Mouse (Mus musculus) CH12.LX (cell line): Measurements from ENCODE around the gene Siah3. TPM values are rescaled to one million over a fixed set of nuclear protein-coding genes. Genes with fewer than 3 reads are reported as not detected.

Source experiments
- DNase-seq: peaks from one replicate; pipeline ENCODE4 v3.0.0-alpha.2; 2013; ENCODE audit errors: extremely low read depth
- H3K27ac ChIP-seq: 2 replicates; pipeline ENCODE4 v1.5.1; 2012; ENCODE audit warnings: low read depth, mild to moderate bottlenecking, control low read depth, moderate library complexity; ENCODE audit not compliant: insufficient read depth
- H3K27me3 ChIP-seq: replicated peaks from 2 replicates; pipeline ENCODE3; 2012; ENCODE audit warnings: inconsistent platforms
- H3K36me3 ChIP-seq, 2 experiments: replicated peaks in 1 of 2; 2 replicates each; pipeline versions ENCODE3 to v1.6.1; 2012; ENCODE audit warnings: inconsistent platforms in 1 of 2, low read length in 1 of 2, mild to moderate bottlenecking in 1 of 2, mixed read lengths in 1 of 2, moderate library complexity in 1 of 2; ENCODE audit not compliant: control insufficient read depth in 1 of 2, insufficient read depth in 1 of 2
- H3K4me1 ChIP-seq, 2 experiments: 2 replicates each; pipeline ENCODE4 v1.6.1; 2012; ENCODE audit warnings: inconsistent platforms in 1 of 2, moderate library complexity in 1 of 2; ENCODE audit not compliant: insufficient read depth in 2 of 2, control insufficient read depth in 1 of 2
- H3K4me2 ChIP-seq: 2 replicates; pipeline ENCODE4 v1.6.1; 2012; ENCODE audit warnings: low read depth, mild to moderate bottlenecking, control low read depth; ENCODE audit not compliant: poor library complexity, insufficient read depth, severe bottlenecking
- H3K4me3 ChIP-seq, 3 experiments: fragments of 150-350 bp in 1 of 3; sonication (generic) in 1 of 3; replicated peaks in 1 of 3; 2 replicates each; pipeline versions ENCODE3 to v1.5.1; 2011 to 2012; ENCODE audit warnings: low read depth in 2 of 3, low read length in 2 of 3, mild to moderate bottlenecking in 2 of 3, moderate library complexity in 2 of 3, control low read depth in 1 of 3, improper control_type of control experiment in 1 of 3, inconsistent platforms in 1 of 3, mixed read lengths in 1 of 3; ENCODE audit not compliant: poor library complexity in 1 of 3
- H3K79me2 ChIP-seq: replicated peaks from 2 replicates; pipeline ENCODE4 v1.6.1; 2012; ENCODE audit warnings: mild to moderate bottlenecking, moderate library complexity; ENCODE audit not compliant: control insufficient read depth, poor library complexity, insufficient read depth, severe bottlenecking; ENCODE audit errors: extremely low read depth
- H3K9ac ChIP-seq: 2 replicates; pipeline ENCODE4 v1.6.1; 2012; ENCODE audit warnings: low read depth, mild to moderate bottlenecking, control low read depth, moderate library complexity; ENCODE audit not compliant: insufficient read depth
- H3K9me3 ChIP-seq: replicated peaks from 2 replicates; pipeline ENCODE3; 2012; ENCODE audit warnings: low read length, inconsistent platforms, mixed read lengths
- CHD1 ChIP-seq: IDR thresholded peaks from 2 replicates; pipeline ENCODE4 v1.6.1; 2012; ENCODE audit warnings: low read depth, low read length, improper control_type of control experiment, inconsistent platforms
- CHD2 ChIP-seq: IDR thresholded peaks from 2 replicates; pipeline ENCODE4 v1.6.1; 2011; ENCODE audit warnings: low read length, improper control_type of control experiment
- CTCF ChIP-seq, 2 experiments: IDR thresholded peaks in 1 of 2; conservative IDR thresholded peaks in 1 of 2; 2 replicates each; pipeline ENCODE4 v1.5.1; 2011 to 2012; ENCODE audit warnings: low read depth in 2 of 2, low read length in 2 of 2, improper control_type of control experiment in 1 of 2, inconsistent platforms in 1 of 2, mild to moderate bottlenecking in 1 of 2, moderate library complexity in 1 of 2
- ETS1 ChIP-seq: conservative IDR thresholded peaks from 2 replicates; pipeline ENCODE4 v1.6.1; 2012; ENCODE audit warnings: low read depth, mild to moderate bottlenecking, inconsistent platforms, low read length, improper control_type of control experiment, moderate library complexity
- GABPA ChIP-seq: IDR thresholded peaks from 2 replicates; pipeline ENCODE4 v1.6.1; 2012; ENCODE audit warnings: low read depth, low read length, improper control_type of control experiment, inconsistent platforms; ENCODE audit not compliant: insufficient replicate concordance
- NRF1 ChIP-seq: IDR thresholded peaks from 2 replicates; pipeline ENCODE4 v1.6.1; 2014; ENCODE audit warnings: low read depth, mild to moderate bottlenecking, inconsistent platforms, low read length, improper control_type of control experiment, moderate library complexity
- SMC3 ChIP-seq: IDR thresholded peaks from 2 replicates; pipeline ENCODE4 v1.6.1; 2011; ENCODE audit warnings: low read depth, low read length, improper control_type of control experiment
- TCF12 ChIP-seq: IDR thresholded peaks from 2 replicates; pipeline ENCODE4 v1.6.1; 2014; ENCODE audit warnings: low read depth, mild to moderate bottlenecking, inconsistent platforms, low read length, improper control_type of control experiment
- USF2 ChIP-seq: conservative IDR thresholded peaks from 2 replicates; pipeline ENCODE4 v1.6.1; 2011; ENCODE audit warnings: low read depth, low read length, improper control_type of control experiment
- ZC3H11A ChIP-seq: IDR thresholded peaks from 2 replicates; pipeline ENCODE4 v1.6.1; 2012; ENCODE audit warnings: low read depth, mild to moderate bottlenecking, inconsistent platforms, low read length, improper control_type of control experiment
- ZNF384 ChIP-seq: IDR thresholded peaks from 2 replicates; pipeline ENCODE4 v1.6.1; 2012; ENCODE audit warnings: low read depth, low read length, improper control_type of control experiment, inconsistent platforms
- dilution Hi-C: fragments of 300-500 bp; cut with MboI; formaldehyde crosslinking; loops from 2 replicates; pipeline ENCODE4 v1.14.3; 2020; ENCODE audit warnings: low sequenced_read_pairs; ENCODE audit not compliant: extremely low pct_unique_long_range_greater_than_20kb, extremely low pct_ligation_motif_present
- in situ Hi-C: fragments of 300-500 bp; cut with MboI; formaldehyde crosslinking; loops from 3 replicates; pipeline ENCODE4 v1.14.3; 2019; ENCODE audit warnings: low sequenced_read_pairs, low pct_ligation_motif_present, low pct_unique_long_range_greater_than_20kb, mixed read lengths
- polyA plus RNA-seq: library from polyadenylated mRNA; unstranded; fragments of >175 nt; gene quantifications from 2 replicates; pipeline ENCODE4 v1.2.1, GENCODE M21; 2012; ENCODE audit warnings: low read depth; ENCODE audit not compliant: insufficient read length
- total RNA-seq, 2 experiments: library from RNA; depleted of rRNA; stranded (reverse); fragments of 300-350 nt in 1 of 2; fragments of >200 nt in 1 of 2; gene quantifications; 2 replicates each; pipeline ENCODE4 v1.2.3; 2012 to 2014

The Siah3 gene
- total and polyA plus RNA-seq, 3 experiments, result not detected

GRCm38 (mm10) chr14:75516917-75517595 lies 61.3 kb downstream of the Siah3 start:
- Histone ChIP-seq H3K27ac (no peak overlapping the region), H3K36me3 (no peaks in the 10 kb centered on the region), H3K4me1 (peaks cover 6 to 16% of the 10 kb centered on the region in 2 experiments; a peak in 3 of 4 replicates), H3K4me3 (no peak overlapping the region), H3K4me2 (no peak overlapping the region), H3K9me3 (no peaks in the 10 kb centered on the region), H3K27me3 (no peaks in the 10 kb centered on the region), H3K9ac (no peak overlapping the region), H3K79me2 (no peaks in the 10 kb centered on the region)
- DNase-seq, result no peak
- dilution Hi-C loops (no loop called here), in situ Hi-C loops (no loop called here)
- TF ChIP-seq CHD2 (no peak), CHD1 (no peak), TCF12 (no peak), SMC3 (no peak), GABPA (no peak)

GRCm38 (mm10) chr14:75518196-75518887 lies 62.6 kb downstream of the Siah3 start:
- TF ChIP-seq ZNF384 (peak; percentile 73), ETS1 (no peak), USF2 (peak; percentile 18; the same call in 1 of the 2 replicates)
- no peaks in the 10 kb centered on the region for H3K27me3 ChIP-seq
- in situ Hi-C loops, result no loop called here
- dilution Hi-C loops, result no loop called here
- DNase-seq, result no peak
- no peaks in the 10 kb centered on the region for H3K9me3 ChIP-seq
- no peak overlapping the region for H3K4me3 ChIP-seq
- H3K79me2 ChIP-seq, result no peaks in the 10 kb centered on the region; the same call in 1 of the 2 replicates
- no peak overlapping the region for H3K9ac ChIP-seq
- peaks cover 6 to 16% of the 10 kb centered on the region in 2 experiments; a peak in 3 of 4 replicates for H3K4me1 ChIP-seq
- no peak overlapping the region for H3K27ac ChIP-seq
- no peaks in the 10 kb centered on the region for H3K36me3 ChIP-seq
- no peak overlapping the region for H3K4me2 ChIP-seq

- DNase-seq, result no peak
- no peak overlapping the region for H3K9ac ChIP-seq
- H3K4me2 ChIP-seq, result no peak overlapping the region
- no peaks in the 10 kb centered on the region for H3K9me3 ChIP-seq
- H3K27ac ChIP-seq, result no peak overlapping the region
- no peak for TF ChIP-seq USF2
- TF ChIP-seq ZC3H11A, result no peak
- TF ChIP-seq NRF1, result no peak
- TF ChIP-seq CTCF (conservative IDR thresholded peaks at IDR 0.05 in 1 of 2, IDR thresholded peaks at IDR 0.05 in 1 of 2; ENCODE audit: low read depth in 2 of 2, low read length in 2 of 2), result no peak
- no peak overlapping the region for H3K4me3 ChIP-seq
- H3K79me2 ChIP-seq, result no peaks in the 10 kb centered on the region; the same call in 1 of the 2 replicates
- in situ Hi-C loops, result no loop called here
- no peaks in the 10 kb centered on the region for H3K27me3 ChIP-seq
- peaks cover 6 to 16% of the 10 kb centered on the region in 2 experiments; a peak in 3 of 4 replicates for H3K4me1 ChIP-seq
- dilution Hi-C loops, result no loop called here
- no peaks in the 10 kb centered on the region for H3K36me3 ChIP-seq
These were observed 63.1 kb downstream of the Siah3 start for GRCm38 (mm10) chr14:75518899-75519298.
